Mouse (Mus musculus): Measurements from ENCODE around the gene Slc25a34.

DNA sequence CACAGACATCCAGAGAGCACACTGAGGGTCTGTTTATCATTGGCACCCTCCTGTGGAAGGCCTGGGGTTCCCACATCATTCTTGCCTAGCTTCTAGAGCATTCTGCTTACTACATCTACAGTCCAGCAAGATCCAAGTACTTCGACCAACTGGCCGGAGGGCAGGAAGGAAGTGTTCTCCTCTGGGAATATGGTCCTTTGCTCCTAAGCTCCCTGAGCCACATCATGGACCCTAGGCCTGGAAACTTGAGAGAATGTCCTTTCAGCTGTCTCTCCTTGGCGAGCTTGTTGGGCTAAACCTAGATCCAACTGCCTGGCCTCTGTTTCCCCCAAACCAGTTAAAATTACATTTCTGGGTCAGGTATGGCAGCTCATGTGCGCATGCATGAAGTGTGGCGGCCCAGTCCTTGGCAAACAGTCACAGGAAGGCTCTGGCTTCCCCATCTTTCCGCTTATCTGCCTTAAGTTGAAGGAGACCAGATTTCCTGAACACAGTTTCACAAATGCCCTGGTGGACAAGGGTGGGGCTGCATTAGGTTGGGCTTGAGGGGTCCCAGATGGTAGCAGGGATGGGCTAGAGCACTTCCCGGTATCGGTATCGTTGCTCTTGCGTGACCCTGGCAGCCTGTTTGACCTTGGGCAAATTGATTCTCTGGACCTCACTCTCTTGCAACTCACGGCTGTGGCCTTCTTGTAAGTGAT is 20.9 kb downstream of the Slc25a34 start:
- no peak for TF ChIP-seq TAL1 (conservative IDR thresholded peaks at IDR 0.05; ENCODE audit: low read depth, low read length)
- TF ChIP-seq CTCF (IDR thresholded peaks at IDR 0.05; ENCODE audit: low read depth, low read length): no peak
